Mouse (Mus musculus) bone marrow, adult 2 months (tissue): ENCODE results near the gene Hsdl2.

Experiments used
- CTCF ChIP-seq: fragments of 200-500 bp; IDR thresholded peaks from 2 replicates; pipeline ENCODE4 v1.5.1; 2011; ENCODE audit warnings: low read length, control low read depth; ENCODE audit not compliant: control insufficient read depth, insufficient read depth
- POLR2A ChIP-seq: fragments of 200-500 bp; IDR thresholded peaks from 2 replicates; pipeline ENCODE4 v1.6.1; 2011; ENCODE audit warnings: low read depth, mild to moderate bottlenecking, control low read depth, low read length, borderline replicate concordance; ENCODE audit not compliant: control insufficient read depth

DNA sequence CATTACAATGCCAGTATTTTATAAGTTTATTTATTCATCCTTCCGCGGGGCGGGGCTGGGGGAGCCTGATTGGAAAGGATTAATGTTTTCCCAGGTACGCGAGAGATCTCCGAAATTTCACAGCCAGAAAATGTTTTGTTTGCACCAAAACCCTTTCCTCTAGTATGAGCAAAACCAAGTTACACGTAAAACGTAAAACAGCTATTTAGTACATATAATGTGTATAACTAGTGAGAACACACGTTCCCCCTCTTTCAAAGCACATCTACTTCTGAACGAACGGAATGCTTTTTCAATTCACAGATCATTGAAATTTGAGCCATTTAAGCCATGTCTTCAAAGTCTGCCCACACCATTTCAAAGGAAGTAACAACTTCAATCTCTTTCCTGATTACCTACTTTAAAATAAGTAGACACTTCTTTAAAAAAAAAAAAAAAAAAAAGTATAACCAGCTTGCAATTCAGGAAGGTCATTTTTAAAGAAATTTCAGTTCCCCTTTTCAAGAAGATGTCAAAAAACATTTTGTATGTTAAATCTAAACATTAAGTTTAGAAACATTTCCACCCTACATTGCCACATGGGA is 31.3 kb upstream of the Hsdl2 start:
- no peak for TF ChIP-seq CTCF
- TF ChIP-seq POLR2A = no peak
